Mouse (Mus musculus) cerebral cortex, adult 2 months (tissue): ENCODE data around the gene Aqp11.

Source experiments
- WGBS: fragments of 180-500 bp; shearing (Covaris S2); methylation state at CpG from one replicate; pipeline ENCODE4 v1.1.7; 2018; 5-methylcytosine and 5-hydroxymethylcytosine counted together

Gene Aqp11

DNA sequence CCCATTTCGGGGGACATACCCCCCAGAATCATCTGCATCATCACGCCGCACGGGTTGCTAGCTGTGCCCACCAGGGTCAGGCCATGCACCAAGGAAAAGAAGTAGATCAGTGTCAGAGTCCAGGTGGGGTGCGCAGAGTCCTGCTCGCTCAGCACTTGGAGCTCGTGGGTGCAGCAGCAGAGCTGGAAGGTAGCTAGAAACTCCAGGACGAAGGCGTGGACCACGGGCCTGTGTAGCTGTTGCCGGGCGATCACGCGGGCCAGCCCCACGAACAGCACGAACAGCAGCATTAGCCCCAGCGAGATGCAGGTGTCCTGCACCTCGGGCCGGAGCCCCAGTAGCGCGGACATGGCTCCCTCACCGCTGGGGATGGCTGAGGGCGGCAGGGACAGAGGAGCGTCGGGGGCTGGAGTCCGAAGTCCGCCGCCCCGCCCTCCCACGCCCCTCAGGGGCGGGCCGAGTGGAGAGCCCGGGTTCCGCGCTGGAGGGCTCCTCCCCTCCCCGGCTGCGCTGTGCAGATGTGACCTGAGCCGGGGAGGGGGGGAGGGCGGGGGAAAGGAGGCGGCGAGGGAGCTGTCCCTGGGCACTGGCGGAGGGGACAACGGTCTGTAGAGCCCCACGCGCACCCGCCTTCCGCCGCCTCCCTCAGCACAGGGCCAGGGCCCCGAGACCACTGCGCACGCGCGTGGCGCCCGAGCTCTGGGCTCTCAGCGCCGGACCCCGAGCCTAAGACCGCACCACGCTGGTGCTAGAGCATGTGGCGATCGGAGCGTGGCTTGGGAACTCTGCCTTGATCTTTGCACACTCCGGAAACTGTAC, at the start of gene Aqp11:
Gene Aqp11 (minus strand): TSS at position 652 of the 819 bp plus-strand sequence.
- WGBS: under 1% methylated on average over 51 of the region's 64 CpGs

DNA sequence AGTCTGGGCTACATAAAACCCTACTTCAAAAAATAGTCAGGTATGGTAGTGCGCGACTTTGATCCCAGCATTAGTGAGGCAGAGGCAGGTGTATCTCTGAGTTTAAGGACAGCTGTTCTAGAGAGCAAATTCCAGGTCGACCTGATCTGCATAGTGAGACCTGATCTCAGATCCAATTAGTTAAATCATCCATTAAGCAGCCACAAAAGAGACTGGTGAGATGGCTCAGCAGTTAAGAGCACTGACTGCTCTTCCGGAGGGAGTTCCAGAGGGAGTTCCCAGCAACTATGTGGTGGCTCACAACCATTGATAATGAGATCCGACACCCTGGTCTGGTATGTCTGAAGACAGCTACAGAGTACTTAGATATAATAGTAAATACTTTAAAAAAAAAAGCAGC, 45.4 kb upstream of the Aqp11 start:
- 73% methylated on average over 5 of the region's 5 CpGs for WGBS

DNA sequence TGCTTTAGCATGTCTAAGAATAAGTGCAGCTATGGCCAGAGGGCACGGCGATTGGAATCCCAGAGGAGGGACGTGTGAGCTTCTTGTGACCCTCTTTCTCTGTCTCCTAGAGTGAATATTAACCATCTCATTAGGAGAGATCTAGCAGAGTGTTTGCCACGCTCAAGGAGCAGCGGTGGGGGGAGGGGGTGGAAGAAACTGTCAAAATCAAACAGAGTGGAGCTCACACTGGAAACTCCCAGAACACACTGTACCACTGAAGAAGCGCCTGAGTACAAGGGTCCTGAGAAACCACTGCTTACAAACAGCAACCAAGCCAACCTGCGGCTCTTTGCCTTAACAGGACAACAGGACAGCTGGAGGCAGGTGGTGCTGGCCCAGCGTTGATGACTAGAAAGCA, 43.4 kb upstream of the Aqp11 start:
- 78% methylated on average over 8 of the region's 8 CpGs for WGBS

DNA sequence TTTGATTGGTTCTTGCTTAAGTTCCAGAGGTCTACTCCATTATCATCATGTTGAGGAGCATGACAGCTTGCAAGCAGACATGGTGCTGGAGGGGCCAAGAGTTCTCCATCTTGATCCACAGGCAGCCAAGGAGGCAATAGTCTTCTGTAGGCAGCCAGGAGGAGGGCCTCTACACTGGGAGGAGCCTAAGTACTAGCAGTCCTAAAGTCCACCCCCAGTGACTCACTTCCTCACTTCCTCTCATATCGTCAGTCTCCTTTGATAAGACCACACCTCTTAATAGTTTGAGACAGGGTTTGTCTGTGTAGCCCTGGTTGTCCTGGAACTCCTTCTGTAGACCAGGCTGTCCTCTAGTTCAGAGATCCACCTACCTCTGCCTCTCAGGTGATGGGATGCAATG, 42.7 kb upstream of the Aqp11 start:
- 77% methylated on average over 1 of the region's 1 CpGs for WGBS

DNA sequence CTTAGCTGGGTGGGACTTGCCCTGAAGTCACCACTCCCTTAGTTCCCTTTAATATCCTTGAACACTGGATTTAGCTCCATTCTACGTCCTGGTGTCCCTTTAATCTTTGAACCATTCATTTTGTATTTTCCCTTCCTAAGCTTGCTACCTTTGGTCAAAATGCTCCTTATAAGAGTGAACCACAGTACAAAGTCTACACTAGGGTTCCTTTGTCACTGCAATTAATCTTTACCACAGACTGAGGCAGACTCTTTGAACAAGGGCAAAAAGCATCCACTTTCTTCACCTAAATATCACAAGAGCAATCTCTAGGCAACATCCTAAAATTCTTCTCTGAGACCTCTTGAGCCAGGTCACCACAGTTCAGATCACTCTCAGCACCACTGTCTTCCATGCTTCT, 42.1 kb upstream of the Aqp11 start:
- WGBS: 88% methylated on average over 1 of the region's 1 CpGs

DNA sequence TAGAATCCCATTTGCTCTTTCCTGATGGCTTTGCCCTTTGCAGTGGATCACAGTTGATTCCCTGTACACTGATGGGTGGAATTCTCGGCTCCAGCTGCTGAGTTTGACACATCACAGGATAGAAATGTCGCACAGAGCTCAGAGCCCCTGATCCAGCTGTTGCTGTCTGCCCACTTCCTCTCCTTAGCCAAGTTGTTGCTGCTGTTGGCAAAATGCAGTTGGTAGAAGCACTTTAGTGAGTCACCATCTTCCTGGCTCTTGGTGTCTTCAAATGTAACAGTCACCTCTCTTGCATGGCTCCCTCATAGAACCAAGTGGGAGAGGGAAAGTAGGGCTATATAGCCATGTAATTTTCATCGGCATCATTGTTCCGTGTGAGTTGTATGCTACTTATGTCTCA, 39.1 kb upstream of the Aqp11 start:
- WGBS: 80% methylated on average over 4 of the region's 4 CpGs

DNA sequence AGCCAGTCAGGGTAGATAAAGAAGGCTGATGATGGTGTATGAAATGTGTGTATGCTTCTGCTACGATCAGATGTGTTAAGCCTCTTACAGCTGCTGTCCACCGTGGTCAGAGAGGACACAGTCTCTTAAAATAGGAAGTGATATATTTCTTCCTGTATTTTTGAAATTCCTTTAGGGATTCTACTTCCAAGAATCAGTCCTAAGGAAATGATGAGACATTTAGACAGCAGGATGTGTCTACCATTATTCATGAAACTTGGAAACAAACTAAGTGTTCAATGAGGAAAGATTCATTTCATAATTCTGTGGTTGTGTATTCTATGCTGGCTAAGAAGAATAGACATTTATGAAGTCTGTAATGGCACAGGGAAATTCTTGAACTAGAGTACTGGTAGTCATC, 37.8 kb upstream of the Aqp11 start:
- WGBS: 63% methylated on average over 2 of the region's 2 CpGs

DNA sequence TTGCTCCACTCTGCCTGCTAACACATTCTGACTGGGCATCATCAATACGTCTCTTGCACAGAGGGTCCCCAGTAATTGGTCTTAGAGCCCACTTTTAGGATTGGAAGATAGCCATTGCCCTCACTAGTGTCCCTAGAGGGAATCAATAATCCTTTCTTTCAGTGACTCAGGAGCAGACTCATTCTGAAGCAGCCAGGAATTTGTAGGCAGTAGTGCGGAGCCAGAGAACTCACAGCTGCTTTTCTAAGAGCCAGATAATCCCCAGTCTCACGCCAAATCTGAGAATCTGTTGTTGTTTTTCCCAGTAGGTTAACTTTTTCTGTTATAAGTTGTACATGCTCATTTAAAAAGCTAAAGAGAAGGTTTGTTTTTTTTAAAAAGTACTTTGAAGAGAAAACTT, 37.3 kb upstream of the Aqp11 start:
- 34% methylated on average over 3 of the region's 3 CpGs for WGBS

DNA sequence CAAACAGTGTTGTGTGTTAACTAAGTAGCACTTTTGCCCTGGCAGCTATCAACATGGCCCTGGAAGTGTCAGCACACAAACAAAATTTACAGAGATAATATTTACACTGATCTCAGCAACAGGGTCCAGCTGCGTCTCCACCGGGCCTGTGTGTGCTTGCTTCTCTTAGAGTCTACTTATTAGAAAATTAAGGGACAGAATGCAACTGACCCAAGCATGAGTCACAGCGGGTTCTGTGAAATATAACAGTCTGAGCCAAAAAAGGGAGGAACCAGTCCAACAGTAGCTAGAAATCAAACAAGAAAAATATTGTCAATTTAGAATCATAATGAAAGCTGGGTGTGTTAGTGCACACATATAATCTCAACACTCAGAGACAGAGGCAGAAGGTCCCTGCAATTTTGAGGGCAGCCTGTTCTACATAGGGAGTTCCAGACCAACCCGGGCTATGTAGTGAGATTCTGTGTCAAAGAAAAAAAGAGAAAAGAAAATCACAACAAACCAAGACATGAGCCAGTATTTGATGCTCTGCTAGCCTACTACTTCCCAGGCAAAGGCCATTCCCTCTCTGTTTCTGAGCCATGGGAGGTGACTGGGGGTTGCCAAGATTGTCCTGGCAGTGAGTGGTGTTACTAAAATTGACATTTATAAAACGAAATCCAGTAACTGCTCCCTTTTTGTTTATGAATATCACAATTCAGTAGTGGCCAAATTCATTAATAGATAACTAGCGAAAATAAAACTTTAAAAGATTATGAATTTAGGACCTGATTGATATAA, 32.9 kb upstream of the Aqp11 start:
- WGBS: 67% methylated on average over 6 of the region's 6 CpGs

DNA sequence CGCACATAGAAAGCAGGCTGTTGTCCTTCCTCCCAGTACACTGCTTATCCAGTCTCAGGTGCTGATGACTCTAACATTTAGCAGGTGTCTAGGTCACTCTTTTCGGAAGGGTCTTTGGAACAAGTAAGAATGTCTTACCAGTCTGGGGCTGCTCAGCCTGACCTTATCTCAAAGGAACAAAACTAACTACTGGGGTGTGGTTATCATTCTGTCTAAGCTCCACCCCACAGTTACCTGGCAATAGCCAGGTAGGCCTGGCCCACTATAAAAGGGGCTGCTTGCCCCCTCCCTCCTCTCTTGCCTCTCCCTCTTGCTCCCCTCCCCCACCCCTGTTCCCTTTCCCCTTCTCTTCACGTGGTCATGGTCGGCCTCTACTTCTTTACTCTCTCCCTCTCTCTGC, 30.9 kb upstream of the Aqp11 start:
- 86% methylated on average over 4 of the region's 4 CpGs for WGBS

DNA sequence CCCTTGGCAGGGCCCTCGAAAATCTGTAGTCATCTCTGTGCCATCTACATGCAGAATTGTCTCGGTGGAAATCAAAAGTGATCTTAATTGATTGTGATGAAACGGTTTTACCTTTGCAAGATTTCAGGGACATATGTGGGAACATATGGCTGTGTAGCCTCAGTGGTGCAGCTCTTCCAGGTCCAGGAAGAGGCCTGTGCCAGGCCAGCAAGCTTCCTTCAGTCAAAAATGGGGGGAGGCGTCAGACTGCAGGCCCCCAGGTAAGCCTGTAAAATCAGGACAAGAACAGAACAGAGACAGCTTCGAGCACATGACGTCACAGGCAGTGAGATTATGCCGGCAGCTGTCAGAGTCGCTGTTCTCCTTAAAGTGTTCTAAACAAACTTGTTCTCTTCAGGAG, 29.8 kb upstream of the Aqp11 start:
- 41% methylated on average over 8 of the region's 8 CpGs for WGBS

DNA sequence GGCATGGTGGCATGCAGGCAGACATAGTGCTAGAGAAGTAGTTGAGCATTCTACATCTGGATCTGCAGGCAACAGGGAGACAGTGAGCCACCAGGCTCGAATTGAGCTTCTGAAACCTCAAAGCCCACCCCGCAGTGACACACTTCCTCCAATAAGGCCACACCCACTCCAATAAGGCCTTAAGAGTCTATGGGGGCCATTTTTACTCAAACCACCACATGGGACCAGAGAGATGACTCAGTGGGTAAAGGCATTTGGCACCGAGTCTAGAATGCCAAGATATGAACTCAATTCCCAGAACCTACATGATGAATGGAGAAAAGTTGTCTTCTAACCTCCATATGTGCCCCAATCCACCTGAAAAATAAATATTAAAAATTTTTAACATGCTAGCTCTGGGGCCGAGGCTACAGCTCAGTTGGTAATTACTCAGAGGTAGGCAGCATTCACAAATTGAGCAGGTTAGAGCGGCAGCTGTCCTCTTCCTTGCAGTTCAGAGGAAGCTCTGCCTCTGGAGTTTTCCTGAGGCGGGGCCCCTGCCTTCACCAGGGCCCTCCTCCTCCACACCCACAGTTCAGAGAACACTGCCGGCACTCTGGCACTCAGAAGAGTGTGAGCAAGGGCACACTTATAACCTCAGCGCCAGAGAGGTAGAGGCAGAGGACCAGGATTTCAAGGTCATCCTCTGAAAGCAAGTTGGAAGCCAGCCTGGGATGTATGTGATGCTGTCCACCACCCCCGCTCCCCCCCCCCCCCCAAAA, 28.5 kb upstream of the Aqp11 start:
- WGBS: 72% methylated on average over 9 of the region's 9 CpGs

DNA sequence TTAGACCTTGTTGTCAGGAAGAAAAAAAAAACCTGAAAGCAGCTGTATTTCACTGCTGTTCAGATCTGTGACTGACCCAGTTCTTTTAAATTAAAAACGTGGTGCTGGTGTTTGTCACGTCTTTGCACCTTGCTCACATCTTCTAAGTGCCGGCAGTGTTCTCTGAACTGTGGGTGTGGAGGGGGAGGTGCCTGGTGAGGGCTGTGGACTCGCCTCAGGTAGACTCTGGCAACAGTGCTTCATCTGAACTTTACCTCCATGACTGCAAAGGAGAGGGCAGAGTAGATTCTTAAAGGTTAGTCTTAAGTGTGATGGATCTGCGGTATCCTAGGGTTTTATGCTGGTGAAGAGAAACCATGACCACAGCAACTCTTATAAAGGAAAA, 27.9 kb upstream of the Aqp11 start:
- 65% methylated on average over 5 of the region's 5 CpGs for WGBS

DNA sequence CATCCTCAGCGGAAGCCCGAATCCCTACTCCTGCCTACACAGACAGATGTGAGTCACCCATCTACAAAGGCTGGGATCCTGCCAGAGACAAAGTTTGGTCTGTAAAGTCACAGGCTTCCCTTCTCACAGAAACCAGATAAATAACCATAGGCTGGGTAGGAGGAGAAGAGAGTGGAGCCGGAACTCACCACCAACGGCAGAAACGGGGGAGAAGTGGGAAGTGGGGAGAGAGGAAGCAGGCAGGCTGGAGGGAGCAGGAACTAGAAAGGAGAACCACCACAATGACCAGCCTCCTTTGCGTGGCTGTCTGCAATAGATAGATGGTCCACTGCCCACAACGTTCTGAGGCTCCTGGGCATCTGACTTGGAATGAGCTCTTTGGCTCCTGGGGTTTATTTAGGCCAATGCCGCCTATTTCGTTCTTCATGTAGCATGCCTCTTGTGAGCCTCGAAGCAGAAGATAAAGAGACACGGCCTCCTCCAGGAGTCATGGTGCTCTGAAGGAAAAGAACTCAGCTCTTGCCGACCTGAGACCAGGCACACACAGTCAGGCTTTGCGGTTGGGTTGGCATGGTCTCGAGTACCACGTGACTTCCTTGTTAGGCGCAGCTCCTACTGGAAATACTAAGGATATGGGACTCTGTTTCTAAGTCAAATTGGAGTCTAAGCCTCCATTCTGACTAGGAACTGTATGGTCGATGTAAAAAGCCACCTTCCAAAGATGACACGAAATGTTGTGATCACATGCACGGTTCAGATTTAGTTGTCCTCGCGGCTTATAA, 27.3 kb upstream of the Aqp11 start:
- 56% methylated on average over 21 of the region's 21 CpGs for WGBS

DNA sequence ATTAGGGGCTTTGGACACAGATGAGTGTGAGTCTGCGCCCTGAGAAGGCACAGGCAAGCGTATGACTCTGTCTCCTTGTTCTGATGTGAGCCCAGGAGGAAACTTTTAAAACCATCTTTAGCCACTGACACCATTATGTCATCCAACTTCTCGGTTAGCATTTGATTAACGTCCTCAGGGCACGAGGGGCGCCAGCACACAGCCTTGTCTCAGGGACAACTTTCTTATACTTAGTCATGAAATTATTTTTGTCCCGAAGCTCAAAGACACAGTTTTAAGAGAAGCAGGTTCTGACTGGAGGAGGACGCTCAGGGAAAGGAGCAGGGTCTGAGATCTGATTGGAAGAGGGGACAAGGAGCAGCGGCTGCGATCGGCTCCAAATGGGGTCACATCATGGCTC, 26.5 kb upstream of the Aqp11 start:
- 63% methylated on average over 11 of the region's 11 CpGs for WGBS

DNA sequence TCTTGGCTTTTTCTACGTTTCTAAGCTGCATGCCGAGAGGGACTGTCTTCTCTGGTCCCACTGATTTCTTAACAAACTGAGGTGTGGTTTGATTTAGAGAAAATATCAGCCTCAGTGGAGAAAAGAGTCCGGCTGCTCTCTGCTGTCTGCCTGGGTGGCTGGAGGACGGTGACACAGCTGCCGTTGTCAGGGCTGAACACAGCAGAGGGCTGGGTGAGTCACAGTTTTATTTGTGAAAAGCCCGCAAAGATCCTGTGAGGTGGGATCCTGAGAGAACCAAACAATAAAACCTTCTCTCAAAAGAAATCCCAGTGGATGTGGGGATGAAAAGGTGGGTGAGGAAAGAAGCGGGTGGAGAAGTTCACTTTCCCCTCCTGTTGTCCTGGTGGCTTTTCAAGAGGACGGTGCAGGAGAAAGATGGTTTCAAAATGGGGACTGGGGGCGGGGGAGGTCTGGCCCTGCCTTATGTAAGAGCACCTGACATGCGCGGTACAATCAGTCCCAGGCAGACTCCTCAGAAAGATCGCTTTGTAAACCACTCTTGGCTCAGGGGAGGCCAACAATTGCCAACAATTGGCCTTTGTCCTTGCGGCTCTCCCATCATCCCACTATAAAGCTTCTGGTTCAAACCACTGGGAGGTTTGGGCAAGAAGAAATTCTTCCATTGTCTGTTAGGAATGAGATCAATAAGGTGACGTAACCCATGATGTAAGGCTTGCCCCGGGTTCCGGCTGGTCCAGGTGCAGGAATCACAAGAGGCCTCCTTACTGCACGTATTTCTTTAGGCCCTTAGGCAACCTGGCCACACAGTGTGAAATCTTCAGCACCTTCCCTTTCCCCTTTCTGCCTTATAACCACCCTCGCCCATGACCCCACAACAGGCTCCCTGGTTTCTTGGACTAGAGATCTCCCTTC, 19.1 kb upstream of the Aqp11 start:
- WGBS: 43% methylated on average over 18 of the region's 18 CpGs

DNA sequence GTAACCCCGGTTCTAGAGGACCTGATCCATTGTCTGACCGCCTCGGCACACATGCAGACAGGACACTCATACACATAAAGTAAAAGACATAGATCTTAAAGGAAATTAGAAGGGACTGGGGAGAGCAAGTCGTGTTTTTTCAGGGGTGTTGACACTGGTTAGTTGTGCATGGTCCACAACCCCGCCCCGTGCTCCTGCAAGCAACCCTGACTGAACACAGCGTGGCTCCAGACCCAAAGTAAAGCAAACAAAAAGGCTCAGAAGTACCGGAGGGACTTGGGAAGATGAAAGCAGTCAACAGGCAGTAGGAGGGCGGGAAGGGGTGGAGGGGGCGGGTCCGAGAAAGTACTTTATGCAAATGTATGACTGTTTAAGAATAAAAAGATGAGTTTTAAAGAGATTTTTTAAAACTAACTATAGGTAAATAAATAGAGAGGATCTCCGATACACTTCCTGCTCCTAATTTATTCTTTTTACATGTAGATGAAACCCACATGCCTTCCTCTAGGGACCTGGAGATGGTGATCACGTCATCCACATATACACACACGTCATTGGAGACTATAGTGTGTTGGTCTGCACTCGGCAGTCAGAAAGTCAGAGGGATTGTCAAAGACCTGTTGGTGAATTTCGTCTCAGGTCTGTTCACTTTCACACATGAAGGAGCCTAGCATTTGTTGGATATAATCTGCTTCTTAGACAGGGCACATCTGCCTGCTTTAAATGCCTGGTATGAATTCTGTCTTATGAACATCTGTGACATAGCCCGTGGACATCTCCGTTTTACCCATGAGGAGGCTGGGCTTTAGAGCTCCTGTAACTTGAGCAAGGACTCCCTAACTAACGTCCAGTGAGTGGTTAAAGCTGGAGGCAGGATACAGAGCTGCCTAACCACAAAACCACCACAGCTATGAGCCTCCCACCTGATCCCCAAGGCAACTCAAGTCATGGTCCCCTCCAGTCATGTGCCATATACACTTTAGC, 11.4 kb upstream of the Aqp11 start:
- 37% methylated on average over 19 of the region's 19 CpGs for WGBS

DNA sequence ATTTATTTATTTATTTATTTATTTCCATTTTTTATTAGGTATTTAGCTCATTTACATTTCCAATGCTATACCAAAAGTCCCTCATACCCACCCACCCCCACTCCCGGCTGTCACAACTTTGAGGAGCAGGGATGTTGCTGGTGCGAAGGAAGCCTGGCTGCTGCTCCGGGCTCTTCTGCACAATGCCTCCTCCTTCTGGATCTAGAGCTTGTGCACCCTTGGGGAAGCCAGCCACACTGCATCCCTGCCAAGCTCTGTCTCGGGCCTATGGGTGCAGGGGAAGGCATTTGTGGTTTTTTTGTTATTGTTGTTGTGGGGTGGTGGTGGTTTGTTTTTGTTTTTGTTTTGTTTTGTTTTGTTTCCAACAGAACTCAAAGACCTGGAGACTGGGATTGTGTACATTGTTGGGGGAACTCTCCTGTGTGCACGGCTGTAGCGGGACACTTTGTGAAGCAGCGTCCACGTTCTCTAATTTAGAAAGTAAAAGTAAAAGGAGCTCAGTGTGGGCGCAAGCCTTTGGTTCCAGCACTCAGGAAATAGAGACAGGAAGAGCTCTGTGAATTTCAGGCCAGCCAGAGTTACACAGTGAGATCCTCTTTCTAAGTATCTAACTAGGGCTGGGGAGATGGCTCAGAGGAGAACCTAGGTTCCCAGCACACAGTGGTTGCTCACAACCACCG, 10.6 kb upstream of the Aqp11 start:
- WGBS: 18% methylated on average over 10 of the region's 10 CpGs
